Mouse (Mus musculus) lung, embryonic 15.5 days (tissue): ENCODE results near the gene Ier2. TPM values are rescaled to one million over a fixed set of nuclear protein-coding genes. Genes with fewer than 3 reads are reported as not detected.
A peak's percentile ranks its signal among the peaks of the same experiment; 100 is the strongest.

Experiments
- ATAC-seq: fragments of 200-750 bp; cut with Nextera tagmentation; 2 replicates; pipeline ENCODE4 v1.8.0; 2017; ENCODE audit warnings: moderate number of reproducible peaks, borderline replicate concordance; ENCODE audit not compliant: low FRiP score, low TSS enrichment; ENCODE audit errors: extremely low read depth
- H3K27ac ChIP-seq: fragments of 300-500 bp; sonication (generic); 2 replicates; pipeline ENCODE4 v1.5.1; 2015; ENCODE audit warnings: moderate library complexity, mild to moderate bottlenecking, inconsistent platforms
- H3K27me3 ChIP-seq: fragments of 300-500 bp; sonication (generic); 2 replicates; pipeline ENCODE4 v1.6.1; 2015; ENCODE audit warnings: inconsistent platforms
- H3K36me3 ChIP-seq: fragments of 300-500 bp; sonication (generic); 2 replicates; pipeline ENCODE4 v1.6.1; 2015; ENCODE audit warnings: inconsistent platforms
- H3K4me1 ChIP-seq: fragments of 300-500 bp; sonication (generic); 2 replicates; pipeline ENCODE4 v1.6.1; 2015; ENCODE audit warnings: inconsistent platforms
- H3K4me2 ChIP-seq: fragments of 300-500 bp; sonication (generic); 2 replicates; pipeline ENCODE4 v1.6.1; 2015; ENCODE audit warnings: inconsistent platforms, mild to moderate bottlenecking, moderate library complexity
- H3K4me3 ChIP-seq: fragments of 300-500 bp; sonication (generic); 2 replicates; pipeline ENCODE4 v1.5.1; 2015; ENCODE audit warnings: mild to moderate bottlenecking, inconsistent platforms
- H3K9ac ChIP-seq: fragments of 300-500 bp; sonication (generic); 2 replicates; pipeline ENCODE4 v1.6.1; 2015; ENCODE audit warnings: inconsistent platforms
- H3K9me3 ChIP-seq: fragments of 300-500 bp; sonication (generic); 2 replicates; pipeline ENCODE4 v1.6.1; 2016; ENCODE audit warnings: inconsistent platforms
- WGBS: fragments of 180-500 bp; shearing (Covaris S2); methylation state at CpG from one replicate; pipeline ENCODE4 v1.1.7; 2015; 5-methylcytosine and 5-hydroxymethylcytosine counted together
- polyA plus RNA-seq: library from polyadenylated mRNA; unstranded; fragments of >200 nt; fragmentation: Nextera tagmentation; extraction: Ambion mirVana; gene quantifications from 2 replicates; pipeline ENCODE4 v1.2.1, GENCODE M21; 2015

Ier2 gene
- 91.2 and 92.0 TPM in 2 replicates for polyA plus RNA-seq

DNA sequence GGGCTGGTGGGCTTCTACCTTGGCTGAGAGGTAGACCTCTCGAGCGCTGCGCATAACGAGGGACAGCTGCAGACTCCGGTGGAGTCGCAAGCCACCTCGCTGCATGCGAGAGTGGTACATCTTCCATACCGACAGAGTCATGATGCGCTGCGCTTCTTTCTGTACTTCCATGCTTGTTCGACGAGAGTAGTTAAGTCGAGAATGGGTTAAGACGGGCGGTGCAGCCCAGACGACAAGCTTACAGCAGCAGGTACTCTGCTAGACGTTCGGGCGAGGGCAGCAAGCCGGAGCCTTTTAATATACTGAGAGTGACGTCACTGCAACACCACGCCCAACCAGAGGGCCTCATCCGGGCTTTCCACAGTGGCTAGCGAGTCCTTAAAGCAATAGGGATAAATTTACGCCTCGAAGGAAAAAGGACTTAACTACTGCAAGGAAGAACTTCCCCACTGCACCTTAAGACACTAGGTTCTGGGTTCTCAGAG is at the start of gene Ier2:
Ier2 (minus strand) TSS at position 272 of the 485 bp plus-strand sequence.
- under 1% methylated on average over 27 of the region's 27 CpGs for WGBS
- H3K4me2 ChIP-seq = peak within 1 kb of the TSS; percentile 76
- ATAC-seq = peak; percentile 78

DNA sequence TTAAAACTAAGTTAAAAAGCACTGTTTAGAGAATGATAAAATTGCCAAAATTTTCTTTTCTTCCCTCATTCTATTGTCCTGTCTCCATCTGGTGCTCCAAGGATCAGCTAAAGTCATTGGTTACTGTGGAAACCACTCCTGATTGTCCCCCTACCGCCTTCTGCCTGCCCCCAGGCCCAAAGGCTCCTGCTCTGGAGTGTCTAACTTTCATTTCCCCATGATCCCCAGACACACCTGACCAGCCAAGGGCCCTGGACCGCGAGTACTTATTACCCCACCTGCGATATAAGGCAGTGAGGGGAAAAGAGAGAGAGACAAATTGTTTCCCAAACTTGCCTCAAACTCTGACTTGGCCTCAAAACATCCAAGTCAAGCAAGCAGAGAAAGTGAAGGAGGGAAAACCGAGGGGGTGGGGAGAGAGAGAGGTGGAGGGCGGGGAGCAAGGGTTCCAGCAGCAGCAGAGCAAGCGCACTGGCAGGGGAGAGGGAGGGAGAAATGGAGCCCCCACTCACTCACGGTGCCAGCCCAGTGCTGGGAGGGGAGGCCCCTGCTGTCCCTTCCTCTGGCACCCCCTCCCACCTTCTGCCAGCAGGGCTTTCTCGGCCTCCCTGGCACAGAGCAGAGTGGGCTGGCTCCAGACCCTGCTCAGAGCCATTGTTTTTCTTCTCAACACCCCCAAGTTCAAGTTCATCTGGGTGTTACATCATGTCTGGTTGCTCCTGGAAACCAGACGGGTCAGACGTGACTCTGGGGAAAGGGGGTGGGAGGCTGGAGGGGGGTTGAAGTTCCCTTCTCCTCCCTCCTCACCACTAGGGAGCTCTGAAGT is 49.5 kb upstream of the Ier2 start:
- Histone ChIP-seq H3K36me3 (peaks cover 18% of the 10 kb centered on the region), H3K4me2 (peak overlapping the region; percentile 44), H3K9me3 (no peaks in the 10 kb centered on the region), H3K4me1 (peaks cover 79% of the 10 kb centered on the region), H3K27ac (peak overlapping the region; percentile 98), H3K4me3 (0 out of 2 replicates have a peak overlapping the region, but pooled peaks have one; percentile 10), H3K27me3 (peaks cover 10% of the 10 kb centered on the region; the same call in 1 of the 2 replicates), H3K9ac (peak overlapping the region; percentile 24)
- WGBS = 13% methylated on average over 11 of the region's 11 CpGs
- peak; percentile 92 for ATAC-seq

More for the DNA sequence above, at the start of gene Ier2:
- Histone ChIP-seq H3K9me3 (no peaks in the 10 kb centered on the region), H3K27me3 (no peaks in the 10 kb centered on the region), H3K27ac (peak within 1 kb of the TSS; percentile 97), H3K4me1 (peaks cover 49% of the 10 kb centered on the region), H3K36me3 (peaks cover 2% of the 10 kb centered on the region; the same call in 1 of the 2 replicates), H3K9ac (peak within 1 kb of the TSS; percentile 66), H3K4me3 (peak within 1 kb of the TSS; percentile 73)

DNA sequence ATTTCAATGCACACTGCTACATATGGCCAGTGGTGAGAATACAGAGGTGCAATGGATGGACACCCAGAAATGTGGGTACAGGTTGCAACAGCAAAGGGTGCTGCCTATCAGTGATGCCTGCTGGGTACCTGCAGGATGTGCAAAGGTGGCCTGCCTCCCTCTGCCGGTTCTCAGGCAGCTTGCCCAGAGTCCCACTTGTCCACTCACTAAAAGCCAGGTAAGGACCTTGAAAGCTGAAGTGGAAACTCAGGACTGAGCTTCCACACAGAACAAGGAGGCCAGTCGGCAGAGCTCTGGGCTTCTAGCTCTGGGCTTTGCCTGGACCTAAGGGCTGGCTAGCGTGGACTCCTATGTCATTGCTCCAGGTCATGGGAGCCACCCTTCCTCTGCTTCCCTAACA is 48.7 kb upstream of the Ier2 start:
- peaks cover 18% of the 10 kb centered on the region for H3K27me3 ChIP-seq
- peaks cover 87% of the 10 kb centered on the region for H3K4me1 ChIP-seq
- WGBS = 51% methylated on average over 3 of the region's 3 CpGs
- H3K4me2 ChIP-seq = peak overlapping the region; percentile 7; the same call in 1 of the 2 replicates
- H3K9me3 ChIP-seq = no peaks in the 10 kb centered on the region
- peaks cover 15% of the 10 kb centered on the region; the same call in 1 of the 2 replicates for H3K36me3 ChIP-seq
- H3K4me3 ChIP-seq = no peak overlapping the region
- H3K27ac ChIP-seq = peak overlapping the region; percentile 98
- no peak for ATAC-seq
- peak overlapping the region; percentile 21; the same call in 1 of the 2 replicates for H3K9ac ChIP-seq

DNA sequence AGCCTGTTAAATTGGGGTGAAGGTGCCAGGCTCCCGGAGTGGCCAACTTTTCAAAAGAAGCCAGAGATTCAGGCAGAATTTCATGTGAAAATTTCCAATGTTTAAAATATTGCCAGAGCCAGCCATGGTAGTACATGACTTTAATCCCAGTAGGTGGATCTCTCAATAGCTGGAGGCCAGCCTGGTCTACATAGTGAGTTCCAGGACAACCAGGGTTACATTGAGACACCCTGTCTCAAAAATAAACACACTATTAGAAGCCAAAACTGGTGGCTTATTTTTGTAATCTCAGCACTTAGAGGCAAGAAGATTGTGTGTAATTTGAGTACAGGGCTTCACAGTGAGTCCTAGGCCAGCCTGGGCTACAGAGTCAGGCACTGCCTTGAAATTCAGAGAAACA is 47.3 kb upstream of the Ier2 start:
- no peaks in the 10 kb centered on the region for H3K9me3 ChIP-seq
- no peak overlapping the region for H3K4me3 ChIP-seq
- H3K36me3 ChIP-seq = peaks cover 11% of the 10 kb centered on the region; the same call in 1 of the 2 replicates
- WGBS = 96% methylated on average over 1 of the region's 1 CpGs
- no peak for ATAC-seq
- peaks cover 86% of the 10 kb centered on the region for H3K4me1 ChIP-seq
- peaks cover 18% of the 10 kb centered on the region for H3K27me3 ChIP-seq
- H3K9ac ChIP-seq = no peak overlapping the region
- H3K27ac ChIP-seq = 0 out of 2 replicates have a peak overlapping the region, but pooled peaks have one; percentile 27
- no peak overlapping the region for H3K4me2 ChIP-seq

DNA sequence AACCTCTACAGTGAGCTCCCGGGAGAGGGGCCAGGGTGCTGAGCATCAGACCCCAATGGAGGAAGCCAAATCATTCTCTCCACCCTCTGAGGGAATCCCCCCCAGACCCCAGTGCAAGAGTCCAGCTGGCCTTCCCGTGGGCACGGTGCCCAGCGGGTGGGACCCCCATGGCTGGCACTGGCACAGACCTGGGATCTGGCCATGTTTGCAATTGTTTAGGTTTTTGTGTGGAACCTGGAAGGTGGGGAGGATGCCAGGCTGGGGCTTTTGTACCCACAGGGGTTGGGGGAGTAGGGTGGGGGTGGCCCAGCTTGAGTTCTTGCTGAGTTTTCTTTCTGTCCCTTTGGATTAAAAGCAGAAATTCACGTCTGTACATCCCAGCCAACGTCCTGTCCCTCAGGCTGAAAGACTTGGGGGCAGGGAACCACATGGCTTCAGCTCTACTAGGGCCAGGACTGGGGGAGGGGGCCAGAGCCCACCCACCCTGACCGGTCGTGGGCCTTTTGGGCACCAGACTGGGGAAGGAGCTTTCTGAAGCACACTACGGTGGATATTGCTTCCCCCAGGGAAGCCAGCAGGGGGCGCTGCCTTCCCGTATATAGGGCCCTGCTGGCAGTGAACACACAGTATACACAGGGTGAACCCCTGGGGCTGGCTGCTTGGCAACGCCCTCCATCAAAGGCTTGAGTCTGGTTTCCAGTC is 46.3 kb upstream of the Ier2 start:
- Histone ChIP-seq H3K36me3 (peaks cover 11% of the 10 kb centered on the region; the same call in 1 of the 2 replicates), H3K9ac (no peak overlapping the region), H3K9me3 (no peaks in the 10 kb centered on the region), H3K4me1 (peaks cover 84% of the 10 kb centered on the region), H3K4me3 (no peak overlapping the region), H3K4me2 (peak overlapping the region; percentile 27; the same call in 1 of the 2 replicates), H3K27ac (peak overlapping the region; percentile 13; the same call in 1 of the 2 replicates), H3K27me3 (peaks cover 20% of the 10 kb centered on the region)
- peak; percentile 21 for ATAC-seq
- WGBS = 19% methylated on average over 12 of the region's 12 CpGs

DNA sequence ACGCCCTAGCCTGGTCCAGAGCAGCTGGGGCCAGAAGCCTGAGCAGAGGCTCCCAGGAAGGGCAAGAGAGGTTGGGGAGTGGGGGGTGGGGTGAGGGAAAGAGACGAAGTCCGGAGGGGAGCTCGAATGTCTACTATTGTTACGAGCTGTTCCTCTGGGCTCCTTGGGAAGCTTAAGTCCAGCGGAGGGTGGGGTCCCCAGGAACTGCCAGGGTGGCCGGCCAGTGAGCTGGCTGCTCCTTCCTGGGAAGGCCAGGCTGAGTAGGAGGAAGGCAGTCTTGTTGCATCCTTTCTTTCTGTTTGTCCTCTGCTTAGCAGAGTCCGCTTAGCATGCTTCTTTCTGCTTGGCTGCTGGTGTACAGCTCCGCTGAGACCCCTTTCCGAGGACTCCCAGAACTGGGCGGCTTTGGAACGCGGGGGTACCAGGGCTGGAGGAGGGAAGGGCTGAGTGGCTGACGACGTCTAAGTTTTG is 45.5 kb upstream of the Ier2 start:
- peak overlapping the region; percentile 87 for H3K27ac ChIP-seq
- H3K9ac ChIP-seq = no peak overlapping the region; the same call in 1 of the 2 replicates
- WGBS = 39% methylated on average over 15 of the region's 15 CpGs
- H3K4me3 ChIP-seq = peak overlapping the region; percentile 31; the same call in 1 of the 2 replicates
- peaks cover 8% of the 10 kb centered on the region; the same call in 1 of the 2 replicates for H3K36me3 ChIP-seq
- H3K27me3 ChIP-seq = peaks cover 25% of the 10 kb centered on the region
- no peak for ATAC-seq
- peaks cover 79% of the 10 kb centered on the region for H3K4me1 ChIP-seq
- H3K9me3 ChIP-seq = no peaks in the 10 kb centered on the region
- H3K4me2 ChIP-seq = peak overlapping the region; percentile 52

DNA sequence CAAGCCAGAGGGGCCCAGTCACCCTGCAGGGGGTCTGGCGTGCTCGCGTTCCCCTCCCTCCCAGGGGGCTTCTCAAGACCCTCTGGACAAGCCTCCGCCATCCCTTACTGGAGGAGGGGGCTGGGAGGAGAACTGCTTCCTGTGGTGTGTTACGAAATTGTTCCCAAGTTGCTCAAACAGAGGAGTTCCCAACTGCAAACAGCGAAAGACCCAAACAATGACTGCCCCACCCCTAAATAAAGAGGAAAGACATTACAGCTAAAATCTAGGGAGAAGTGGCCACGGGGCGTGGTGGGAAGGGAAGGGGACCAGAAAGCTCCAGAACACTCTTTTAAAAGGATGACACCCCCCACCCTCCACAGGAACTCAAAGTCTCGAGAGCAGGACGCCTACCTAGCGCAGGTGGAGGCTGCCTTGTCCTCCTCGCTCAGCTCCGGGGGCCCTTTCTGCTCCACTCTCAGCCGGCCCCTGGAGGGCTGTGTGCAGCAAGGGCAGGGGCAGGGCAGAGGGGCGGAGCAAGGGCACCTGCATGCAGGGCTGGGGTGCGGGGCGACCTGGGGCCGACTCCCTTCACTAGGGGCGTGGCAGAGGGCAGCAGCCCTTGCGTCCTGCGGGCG is 44.7 kb upstream of the Ier2 start:
- Histone ChIP-seq H3K9me3 (no peaks in the 10 kb centered on the region), H3K36me3 (peaks cover 8% of the 10 kb centered on the region; the same call in 1 of the 2 replicates), H3K27me3 (peaks cover 32% of the 10 kb centered on the region), H3K27ac (peak overlapping the region; percentile 87), H3K4me1 (peaks cover 74% of the 10 kb centered on the region), H3K4me2 (peak overlapping the region; percentile 52), H3K4me3 (peak overlapping the region; percentile 31), H3K9ac (peak overlapping the region; percentile 38)
- WGBS = 19% methylated on average over 22 of the region's 22 CpGs
- peak; percentile 19; the same call in 1 of the 2 replicates for ATAC-seq

DNA sequence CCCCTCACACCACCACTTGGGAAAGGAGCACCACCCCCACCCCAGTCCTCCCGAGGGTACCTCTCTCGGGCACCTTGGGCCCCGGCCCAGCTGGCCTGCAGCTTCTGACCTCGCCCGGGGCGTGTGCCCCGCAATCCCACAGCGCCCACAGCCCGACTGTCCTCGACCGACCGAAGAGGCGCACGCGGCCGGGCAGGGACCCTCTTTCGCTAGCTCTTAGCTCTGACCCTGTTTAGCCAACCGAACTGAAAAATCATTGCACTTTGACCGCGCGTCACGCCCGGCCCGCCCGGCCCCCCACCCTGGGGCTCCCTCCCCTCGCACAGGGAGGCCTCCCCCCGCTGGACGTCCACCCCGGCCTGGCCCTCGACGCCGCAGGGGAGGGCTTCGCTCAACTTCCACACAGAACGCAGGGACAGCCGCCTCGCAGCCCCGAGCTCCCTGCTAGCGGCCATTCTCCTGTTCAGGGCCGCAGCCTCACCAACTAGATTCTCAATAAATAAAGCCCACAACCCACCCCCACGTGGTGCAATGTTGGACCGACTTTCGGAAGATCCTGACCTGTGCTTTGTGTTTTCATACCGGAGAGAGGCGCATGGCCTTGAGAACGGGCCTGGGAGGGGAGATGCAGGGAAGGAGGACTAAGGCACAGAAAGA is 44.1 kb upstream of the Ier2 start:
- Histone ChIP-seq H3K9ac (peak overlapping the region; percentile 38), H3K4me1 (peaks cover 70% of the 10 kb centered on the region), H3K27me3 (peaks cover 33% of the 10 kb centered on the region), H3K4me3 (peak overlapping the region; percentile 31), H3K27ac (peak overlapping the region; percentile 87), H3K9me3 (no peaks in the 10 kb centered on the region), H3K4me2 (peak overlapping the region; percentile 52), H3K36me3 (peaks cover 8% of the 10 kb centered on the region; the same call in 1 of the 2 replicates)
- no peak for ATAC-seq
- WGBS = 22% methylated on average over 44 of the region's 45 CpGs

DNA sequence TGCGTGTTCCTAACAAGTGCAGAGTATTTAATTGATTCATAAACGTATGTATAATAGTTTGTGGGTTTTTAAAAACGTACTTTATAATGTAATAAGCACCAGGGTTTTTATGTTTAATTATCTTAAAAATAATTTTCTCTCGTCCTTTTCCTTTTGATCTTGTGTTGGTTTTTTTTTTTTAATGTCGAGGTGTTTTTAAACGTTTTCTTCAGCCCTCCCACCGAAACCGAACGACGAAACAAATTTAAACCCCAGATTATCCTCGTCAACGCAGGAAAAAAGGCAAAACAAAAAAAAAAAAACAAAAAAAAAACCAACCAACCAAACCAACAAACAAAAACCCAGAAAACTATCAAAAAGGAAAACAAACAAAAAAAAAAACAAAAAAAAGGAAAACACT is 43.3 kb upstream of the Ier2 start:
- ATAC-seq = no peak
- Histone ChIP-seq H3K4me2 (peak overlapping the region; percentile 58), H3K9me3 (no peaks in the 10 kb centered on the region), H3K4me3 (peak overlapping the region; percentile 36), H3K4me1 (peaks cover 70% of the 10 kb centered on the region), H3K9ac (peak overlapping the region; percentile 40), H3K36me3 (peaks cover 8% of the 10 kb centered on the region; the same call in 1 of the 2 replicates), H3K27me3 (peaks cover 33% of the 10 kb centered on the region), H3K27ac (no peak overlapping the region; the same call in 1 of the 2 replicates)
- WGBS = 19% methylated on average over 12 of the region's 12 CpGs

DNA sequence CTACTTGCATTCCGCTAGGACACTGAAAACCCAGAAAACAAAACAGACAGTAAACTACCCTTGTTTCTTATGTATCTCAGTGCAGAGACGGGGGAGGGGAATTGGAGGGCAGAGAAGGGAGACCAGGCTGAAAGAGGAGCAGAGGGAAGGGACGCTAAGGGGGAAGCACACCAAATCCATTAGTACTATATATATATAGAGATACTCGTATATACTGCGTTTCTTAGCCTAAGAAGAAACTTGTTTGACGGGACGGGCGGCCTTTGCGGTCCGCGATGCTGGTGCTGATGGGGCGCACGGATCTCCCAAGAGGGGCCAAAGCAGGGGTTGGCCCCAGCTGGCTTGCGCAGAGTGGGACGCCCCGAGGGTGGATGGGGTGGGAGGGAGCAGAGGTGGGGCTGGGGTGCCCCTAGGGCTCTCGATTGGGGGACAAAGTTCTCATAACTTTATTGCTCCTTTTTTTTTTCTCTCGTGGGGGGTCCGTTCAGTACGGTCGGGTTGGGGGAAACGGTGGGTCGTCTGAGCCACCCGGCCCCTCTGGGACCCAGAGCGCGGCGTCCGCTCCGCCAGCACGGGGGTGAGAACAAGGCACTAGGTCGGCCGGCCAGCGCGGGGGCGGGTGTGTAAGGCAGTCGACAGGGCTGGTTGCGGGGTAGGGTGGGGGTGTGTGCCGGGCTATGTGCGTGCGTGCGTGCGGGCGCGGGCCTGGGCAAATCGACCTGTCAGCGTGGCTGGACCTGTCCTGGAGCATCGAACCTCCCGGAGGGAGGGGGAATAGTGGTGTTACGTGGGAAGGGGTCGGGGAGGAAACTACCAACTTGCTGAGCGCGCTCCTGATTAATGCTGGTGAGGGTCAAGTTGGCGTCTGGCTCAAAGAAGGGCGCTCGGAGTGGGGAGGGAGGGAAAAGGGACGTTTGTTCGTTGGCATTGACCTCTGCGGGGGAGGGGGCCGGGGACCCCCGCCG is 42.5 kb upstream of the Ier2 start:
- peaks cover 8% of the 10 kb centered on the region; the same call in 1 of the 2 replicates for H3K36me3 ChIP-seq
- no peaks in the 10 kb centered on the region for H3K9me3 ChIP-seq
- H3K4me1 ChIP-seq = peaks cover 70% of the 10 kb centered on the region
- H3K27ac ChIP-seq = peak overlapping the region; percentile 41
- no peak for ATAC-seq
- 12% methylated on average over 61 of the region's 61 CpGs for WGBS
- H3K27me3 ChIP-seq = peaks cover 33% of the 10 kb centered on the region
- H3K4me2 ChIP-seq = peak overlapping the region; percentile 58
- peak overlapping the region; percentile 36 for H3K4me3 ChIP-seq
- peak overlapping the region; percentile 40 for H3K9ac ChIP-seq
